Mouse (Mus musculus) heart, adult 2 months (tissue): ENCODE results near the gene Ccdc113.

ENCODE experiments used
- CTCF ChIP-seq: fragments of 200-600 bp; IDR thresholded peaks from 2 replicates; pipeline ENCODE4 v1.8.1; 2022; ENCODE audit warnings: antibody characterized with exemption, mild to moderate bottlenecking, moderate library complexity
- EP300 ChIP-seq: fragments of 200-500 bp; IDR thresholded peaks from 2 replicates; pipeline ENCODE4 v1.6.1; 2011; ENCODE audit warnings: low read depth, low read length, control low read depth; ENCODE audit not compliant: insufficient read depth
- POLR2A ChIP-seq: fragments of 200-500 bp; IDR thresholded peaks from 2 replicates; pipeline ENCODE4 v1.6.1; 2011; ENCODE audit warnings: mild to moderate bottlenecking, low read depth, low read length, control low read depth; ENCODE audit not compliant: insufficient read depth

GRCm38 (mm10) chr8:95495444-95495843 is 38.4 kb upstream of the Ccdc113 start:
- no peak for TF ChIP-seq CTCF
- TF ChIP-seq POLR2A: no peak
- TF ChIP-seq EP300: no peak
